Mouse (Mus musculus) embryonic facial prominence, embryonic 11.5 days (tissue): ENCODE measurements around the gene Sox13. TPM values are rescaled to one million over a fixed set of nuclear protein-coding genes. Genes with fewer than 3 reads are reported as not detected.

ENCODE experiments used
- ATAC-seq: fragments of 200-750 bp; cut with Nextera tagmentation; replicated peaks from 2 replicates; pipeline ENCODE4 v1.8.0; 2017; ENCODE audit warnings: low read depth; ENCODE audit not compliant: insufficient number of reproducible peaks, low FRiP score, low TSS enrichment
- DNase-seq: peaks from one replicate; pipeline ENCODE4 v3.0.0-alpha.2; 2015; ENCODE audit warnings: low spot score
- H3K27ac ChIP-seq: fragments of 300-500 bp; sonication (generic); replicated peaks from 2 replicates; pipeline ENCODE4 v1.5.1; 2014; ENCODE audit warnings: mild to moderate bottlenecking, low read depth, low read length, control low read depth
- H3K27me3 ChIP-seq: fragments of 300-500 bp; sonication (generic); 2 replicates; pipeline ENCODE4 v1.6.1; 2014; ENCODE audit warnings: mild to moderate bottlenecking, low read length, moderate library complexity, mixed read lengths; ENCODE audit not compliant: control insufficient read depth, insufficient read depth
- H3K36me3 ChIP-seq: fragments of 300-500 bp; sonication (generic); replicated peaks from 2 replicates; pipeline ENCODE4 v1.6.1; 2014; ENCODE audit warnings: low read depth, mild to moderate bottlenecking, low read length, moderate library complexity, mixed read lengths; ENCODE audit not compliant: control insufficient read depth, insufficient read depth
- H3K4me1 ChIP-seq: fragments of 300-500 bp; sonication (generic); 2 replicates; pipeline ENCODE4 v1.6.1; 2014; ENCODE audit warnings: low read length, mixed read lengths; ENCODE audit not compliant: control insufficient read depth, insufficient read depth
- H3K4me2 ChIP-seq: fragments of 300-500 bp; sonication (generic); 2 replicates; pipeline ENCODE4 v1.6.1; 2014; ENCODE audit warnings: low read depth, mild to moderate bottlenecking, control low read depth, low read length, moderate library complexity
- H3K4me3 ChIP-seq: fragments of 300-500 bp; sonication (generic); 2 replicates; pipeline ENCODE4 v1.5.1; 2014; ENCODE audit warnings: low read depth, low read length, control low read depth
- H3K9ac ChIP-seq: fragments of 300-500 bp; sonication (generic); replicated peaks from 2 replicates; pipeline ENCODE4 v1.6.1; 2014; ENCODE audit warnings: mild to moderate bottlenecking, control low read depth, low read length
- H3K9me3 ChIP-seq: fragments of 300-500 bp; sonication (generic); replicated peaks from 2 replicates; pipeline ENCODE4 v1.6.1; 2016; ENCODE audit warnings: mild to moderate bottlenecking, low read length, inconsistent platforms, mixed read lengths; ENCODE audit not compliant: control insufficient read depth
- WGBS: fragments of 180-500 bp; shearing (Covaris S2); extraction: QIAGEN DNeasy Blood & Tissue Kit; methylation state at CpG from one replicate; pipeline ENCODE4 v1.1.7; 2014; 5-methylcytosine and 5-hydroxymethylcytosine counted together
- polyA plus RNA-seq: library from polyadenylated mRNA; unstranded; fragments of >200 nt; fragmentation: Nextera tagmentation; extraction: Ambion mirVana; gene quantifications from 2 replicates; pipeline ENCODE4 v1.2.1, GENCODE M21; 2014

Sox13 gene
- polyA plus RNA-seq, 1 experiment from 2014 or later = 5.7 TPM

DNA sequence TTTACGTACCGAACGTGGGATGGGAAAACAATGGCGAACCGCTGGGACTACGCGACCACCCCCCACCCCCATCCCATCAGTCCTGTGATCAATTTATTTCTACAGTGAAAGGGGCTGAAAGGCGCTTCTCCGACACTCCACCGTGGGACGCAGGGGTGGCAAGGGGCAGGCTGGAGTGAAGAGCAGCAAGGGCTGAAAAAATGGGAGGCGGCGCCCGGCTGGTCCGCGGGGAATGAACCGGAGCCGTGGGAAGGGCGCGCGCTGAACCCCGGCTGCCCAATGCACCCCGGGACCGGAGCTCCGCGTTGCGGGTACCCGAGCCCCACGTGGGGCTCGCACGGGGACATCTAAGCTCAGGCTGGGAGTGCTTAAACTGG is 1.0 kb downstream of the Sox13 start:
- H3K27ac ChIP-seq = peak overlapping the region; percentile 20; the same call in 1 of the 2 replicates
- no peaks in the 10 kb centered on the region for H3K36me3 ChIP-seq
- no peaks in the 10 kb centered on the region for H3K9me3 ChIP-seq
- H3K4me1 ChIP-seq = peaks cover 6% of the 10 kb centered on the region; the same call in 1 of the 2 replicates
- peak overlapping the region; percentile 98 for H3K4me2 ChIP-seq
- H3K4me3 ChIP-seq = peak overlapping the region; percentile 77
- no peaks in the 10 kb centered on the region for H3K27me3 ChIP-seq
- 0% methylated on average over 29 of the region's 31 CpGs for WGBS
- peak; percentile 36 for ATAC-seq
- H3K9ac ChIP-seq = peak overlapping the region; percentile 84
- peak; percentile 27 for DNase-seq

DNA sequence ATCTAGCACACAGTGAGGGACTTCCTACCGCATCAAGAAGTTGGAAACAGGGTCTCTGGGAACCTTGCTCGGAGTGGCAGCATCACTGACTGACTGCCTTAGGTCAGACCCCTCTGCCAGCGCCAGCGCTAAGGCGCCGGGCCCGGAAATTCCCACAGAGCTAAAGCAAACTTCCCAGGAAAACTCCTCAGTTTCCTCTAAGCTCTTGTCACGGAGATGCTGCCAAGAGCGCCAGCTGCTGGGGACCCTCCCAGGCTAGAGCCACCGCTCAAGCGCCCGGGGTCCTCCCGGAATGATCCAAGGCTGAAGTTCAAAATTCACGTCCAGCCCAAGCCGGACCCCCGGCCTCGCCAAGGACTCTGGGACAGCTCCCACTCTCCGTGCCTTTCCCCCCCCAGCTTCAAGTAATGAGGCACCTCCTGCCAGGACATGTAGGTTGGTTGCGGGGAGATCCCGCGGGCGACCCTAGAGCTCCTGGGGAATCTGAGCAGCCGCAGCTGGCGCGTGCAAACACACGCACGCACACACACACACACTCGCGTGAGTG is 1.5 kb downstream of the Sox13 start:
- ATAC-seq = peak; percentile 19
- WGBS = under 1% methylated on average over 29 of the region's 29 CpGs
- Histone ChIP-seq H3K9me3 (no peaks in the 10 kb centered on the region), H3K36me3 (no peaks in the 10 kb centered on the region), H3K27me3 (no peaks in the 10 kb centered on the region), H3K9ac (peak overlapping the region; percentile 84), H3K4me3 (peak overlapping the region; percentile 77), H3K27ac (peak overlapping the region; percentile 20; the same call in 1 of the 2 replicates), H3K4me2 (peak overlapping the region; percentile 98), H3K4me1 (peaks cover 8% of the 10 kb centered on the region; the same call in 1 of the 2 replicates)
- peak; percentile 55 for DNase-seq

DNA sequence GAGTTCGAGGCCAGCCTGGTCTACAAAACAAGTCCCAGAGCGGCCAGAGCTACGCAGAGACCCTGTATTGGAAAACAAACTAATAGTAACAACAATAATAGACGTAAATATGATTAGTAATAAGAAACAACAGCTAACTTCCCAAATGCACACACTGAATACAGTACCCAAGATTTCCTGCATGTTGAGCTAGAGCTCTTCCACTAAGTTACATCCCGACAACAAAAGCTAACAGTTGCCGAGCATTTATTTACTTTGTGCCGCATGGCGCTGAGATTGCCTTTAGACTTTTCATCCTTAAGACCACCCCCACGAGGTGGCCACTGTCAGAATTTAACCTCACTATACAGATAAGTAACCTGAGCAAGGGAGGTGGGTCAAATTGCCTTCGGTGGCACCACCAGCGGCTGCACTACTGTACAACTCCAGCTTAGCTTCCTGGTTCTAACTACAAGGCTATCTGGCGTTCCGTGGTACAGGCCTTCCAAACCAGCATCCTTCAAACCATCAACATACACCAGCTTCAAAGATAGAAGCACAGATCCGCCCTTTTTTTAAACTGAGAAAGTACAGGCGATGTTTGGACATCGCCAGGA is 2.1 kb downstream of the Sox13 start:
- DNase-seq = no peak
- peak overlapping the region; percentile 98 for H3K4me2 ChIP-seq

DNA sequence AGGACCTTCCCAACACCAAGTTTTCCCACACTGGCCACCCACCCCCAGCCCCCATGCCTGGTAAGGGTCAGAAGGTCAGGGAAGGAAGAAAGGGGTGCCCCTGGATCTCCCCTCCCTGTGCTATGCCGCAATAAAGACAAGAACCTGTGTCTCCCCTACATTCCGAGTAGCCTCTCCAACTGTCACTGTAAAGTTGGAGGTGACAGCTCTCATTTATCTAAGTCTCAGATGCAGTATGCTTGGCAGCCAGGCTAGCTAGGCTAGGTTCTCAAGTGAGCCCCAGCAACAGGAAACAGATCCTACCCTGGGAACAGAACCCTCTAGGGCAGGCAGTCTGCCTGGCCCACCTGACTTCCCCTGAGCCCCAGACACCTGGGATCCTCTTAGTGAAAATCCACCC is 3.1 kb downstream of the Sox13 start:
- Histone ChIP-seq H3K9ac (no peak overlapping the region), H3K36me3 (no peaks in the 10 kb centered on the region), H3K27ac (no peak overlapping the region), H3K4me1 (peaks cover 8% of the 10 kb centered on the region; the same call in 1 of the 2 replicates), H3K9me3 (no peaks in the 10 kb centered on the region), H3K4me3 (no peak overlapping the region), H3K4me2 (no peak overlapping the region), H3K27me3 (no peaks in the 10 kb centered on the region)
- ATAC-seq (no peak), DNase-seq (no peak)
- 57% methylated on average over 2 of the region's 2 CpGs for WGBS

More for the DNA sequence above, 2.1 kb downstream of the Sox13 start:
- H3K36me3 ChIP-seq = no peaks in the 10 kb centered on the region
- peak overlapping the region; percentile 84 for H3K9ac ChIP-seq
- H3K9me3 ChIP-seq = no peaks in the 10 kb centered on the region
- H3K4me3 ChIP-seq = peak overlapping the region; percentile 77
- H3K27ac ChIP-seq = no peak overlapping the region
- peaks cover 8% of the 10 kb centered on the region; the same call in 1 of the 2 replicates for H3K4me1 ChIP-seq
- no peak for ATAC-seq
- 41% methylated on average over 16 of the region's 16 CpGs for WGBS
- H3K27me3 ChIP-seq = no peaks in the 10 kb centered on the region

DNA sequence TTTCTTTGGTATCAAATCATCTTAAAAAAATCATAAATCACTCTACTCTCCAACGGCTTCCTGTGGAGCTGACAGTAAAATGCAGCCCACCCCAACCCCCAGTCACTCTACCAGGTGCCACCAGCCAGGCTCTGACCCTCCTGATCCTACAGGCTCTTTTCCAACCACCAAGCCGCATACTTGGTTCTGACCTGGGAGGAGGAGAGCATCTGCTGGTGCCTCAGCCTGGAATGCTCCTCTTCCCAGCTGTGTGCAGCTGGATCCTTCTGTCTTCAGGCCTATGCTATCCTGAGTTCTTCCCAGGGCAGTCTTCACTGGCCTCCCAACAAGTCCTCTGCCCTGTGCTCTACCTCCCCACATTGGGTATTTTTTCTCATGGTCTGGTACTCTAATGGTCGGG is 3.7 kb downstream of the Sox13 start:
- H3K27ac ChIP-seq = no peak overlapping the region
- H3K27me3 ChIP-seq = no peaks in the 10 kb centered on the region
- no peaks in the 10 kb centered on the region for H3K36me3 ChIP-seq
- no peak overlapping the region for H3K4me2 ChIP-seq
- ATAC-seq (no peak), DNase-seq (no peak)
- no peak overlapping the region for H3K9ac ChIP-seq
- peaks cover 8% of the 10 kb centered on the region; the same call in 1 of the 2 replicates for H3K4me1 ChIP-seq
- 53% methylated on average over 3 of the region's 3 CpGs for WGBS
- H3K4me3 ChIP-seq = no peak overlapping the region
- H3K9me3 ChIP-seq = no peaks in the 10 kb centered on the region

DNA sequence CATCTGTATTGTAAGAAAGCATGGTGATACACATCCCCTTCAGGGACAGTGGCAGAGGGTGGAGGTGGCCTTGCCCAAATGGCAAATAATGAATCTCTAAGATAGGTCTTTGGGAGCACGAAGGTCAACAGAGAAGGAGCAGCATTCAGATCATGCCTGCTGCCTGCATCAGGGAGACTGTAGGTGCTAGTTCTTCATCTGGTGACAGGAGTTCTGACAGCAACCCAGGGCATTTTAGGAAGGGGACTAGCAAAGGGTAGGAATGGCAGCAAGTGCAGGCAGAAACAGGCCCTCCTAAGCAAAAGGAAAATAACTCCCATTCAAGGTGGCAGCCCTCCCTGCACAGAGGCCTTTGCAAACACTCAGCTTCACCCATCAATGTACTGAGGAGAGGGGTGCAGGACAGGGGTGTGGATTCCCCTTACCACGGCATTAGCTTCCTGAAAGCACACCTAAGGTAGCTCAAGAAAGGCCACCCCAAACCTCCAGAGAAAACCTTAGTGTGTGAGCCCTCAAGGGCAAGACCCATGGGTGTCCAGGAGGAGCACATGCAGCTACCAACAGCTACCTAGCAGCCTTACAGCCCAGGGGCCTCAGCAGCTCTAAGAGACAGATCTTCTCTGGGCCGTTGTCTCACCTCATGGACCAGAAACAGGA is 4.9 kb downstream of the Sox13 start:
- H3K27ac ChIP-seq = no peak overlapping the region
- ATAC-seq = no peak
- no peaks in the 10 kb centered on the region for H3K27me3 ChIP-seq
- no peaks in the 10 kb centered on the region for H3K9me3 ChIP-seq
- no peak overlapping the region for H3K9ac ChIP-seq
- no peak overlapping the region for H3K4me2 ChIP-seq
- DNase-seq = no peak
- H3K4me1 ChIP-seq = peaks cover 8% of the 10 kb centered on the region; the same call in 1 of the 2 replicates
- H3K36me3 ChIP-seq = no peaks in the 10 kb centered on the region
- 71% methylated on average over 3 of the region's 3 CpGs for WGBS
- no peak overlapping the region for H3K4me3 ChIP-seq

DNA sequence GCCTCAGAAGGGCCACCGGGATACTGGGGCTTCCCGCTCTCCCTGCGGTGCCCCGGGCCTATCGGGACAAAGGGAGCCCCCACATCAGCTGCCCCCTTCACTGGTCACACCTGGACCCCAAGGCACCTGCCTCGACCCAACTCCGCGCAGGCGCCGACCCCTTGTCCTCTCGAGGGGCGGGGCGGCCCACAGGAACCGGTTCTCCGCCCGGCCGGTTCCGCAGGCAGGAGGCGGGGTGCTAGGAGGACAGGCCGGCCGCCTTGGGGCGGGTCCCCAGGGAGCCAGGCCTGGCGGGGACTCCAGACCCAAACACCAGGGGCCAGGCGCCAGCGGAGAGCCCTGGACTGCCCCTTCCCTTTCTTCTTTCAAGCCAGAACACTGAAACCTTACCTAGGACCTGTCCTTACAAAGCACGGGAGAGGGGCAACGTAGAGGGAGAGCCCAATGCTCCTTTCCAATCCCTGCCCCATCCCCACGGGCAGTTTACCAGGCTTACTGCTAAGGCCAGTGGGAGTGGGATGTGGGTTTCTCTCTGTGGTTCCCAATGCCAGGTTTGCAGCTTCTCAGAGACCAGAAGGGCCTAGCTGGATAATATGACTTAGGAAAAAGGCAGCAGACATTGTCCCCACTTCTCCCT is 5.9 kb downstream of the Sox13 start:
- ATAC-seq (no peak), DNase-seq (peak; percentile 48)
- Histone ChIP-seq H3K27me3 (no peaks in the 10 kb centered on the region), H3K9me3 (no peaks in the 10 kb centered on the region), H3K27ac (no peak overlapping the region), H3K4me3 (peak overlapping the region; percentile 27), H3K9ac (peak overlapping the region; percentile 41), H3K4me2 (peak overlapping the region; percentile 66), H3K4me1 (peaks cover 8% of the 10 kb centered on the region; the same call in 1 of the 2 replicates), H3K36me3 (no peaks in the 10 kb centered on the region)
- 9% methylated on average over 25 of the region's 28 CpGs for WGBS
